Mouse (Mus musculus) embryonic stem cell, embryonic (primary cell): ENCODE data around the gene Ntpcr.

ENCODE experiments used
- CTCF ChIA-PET, 4 experiments: fragments of 300-600 bp in 2 of 4; fragments of 350-600 bp in 2 of 4; sonication (Branson Sonifier 250); formaldehyde crosslinking; loops; one replicate each; lab custom pipeline; 2022; ENCODE audit warnings: inconsistent platforms in 2 of 4; lab: Charles Lee
- POLR2A ChIA-PET, 4 experiments: fragments of 300-600 bp in 2 of 4; fragments of 350-600 bp in 2 of 4; sonication (Branson Sonifier 250); formaldehyde crosslinking; loops; one replicate each; lab custom pipeline; 2022; ENCODE audit warnings: antibody characterized with exemption in 4 of 4, inconsistent platforms in 1 of 4; lab: Charles Lee

Gene Ntpcr

DNA sequence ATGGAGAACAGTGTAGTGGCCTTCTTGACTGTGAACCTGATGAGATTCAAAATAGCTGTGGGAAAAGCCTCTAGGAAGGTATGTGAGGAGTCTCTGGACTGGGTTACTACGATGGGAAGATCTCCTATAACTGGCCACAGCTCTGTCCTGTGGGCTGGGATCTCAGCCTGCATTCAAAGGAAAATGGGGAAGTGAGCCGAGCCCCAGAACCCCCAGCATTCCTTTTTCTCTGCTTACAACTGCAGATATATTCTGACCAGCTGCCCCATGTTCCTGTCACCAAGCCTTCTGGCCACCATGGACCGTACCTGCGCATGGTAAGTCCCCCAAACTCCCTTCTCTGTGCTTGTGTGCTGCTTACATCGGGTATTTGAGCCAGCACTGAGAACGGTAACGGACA lies at the start of gene Ntpcr:
Gene Ntpcr, plus strand, starts transcription at position 218 of the 400 bp plus-strand sequence.
- CTCF ChIA-PET, result no interaction called here
- POLR2A ChIA-PET, result interaction anchor here in 1 of 4 experiments (0.6 kb wide), 1 partner anchor 200 kb away, joined by 3 read pairs; no protein-coding TSS in a partner anchor

DNA sequence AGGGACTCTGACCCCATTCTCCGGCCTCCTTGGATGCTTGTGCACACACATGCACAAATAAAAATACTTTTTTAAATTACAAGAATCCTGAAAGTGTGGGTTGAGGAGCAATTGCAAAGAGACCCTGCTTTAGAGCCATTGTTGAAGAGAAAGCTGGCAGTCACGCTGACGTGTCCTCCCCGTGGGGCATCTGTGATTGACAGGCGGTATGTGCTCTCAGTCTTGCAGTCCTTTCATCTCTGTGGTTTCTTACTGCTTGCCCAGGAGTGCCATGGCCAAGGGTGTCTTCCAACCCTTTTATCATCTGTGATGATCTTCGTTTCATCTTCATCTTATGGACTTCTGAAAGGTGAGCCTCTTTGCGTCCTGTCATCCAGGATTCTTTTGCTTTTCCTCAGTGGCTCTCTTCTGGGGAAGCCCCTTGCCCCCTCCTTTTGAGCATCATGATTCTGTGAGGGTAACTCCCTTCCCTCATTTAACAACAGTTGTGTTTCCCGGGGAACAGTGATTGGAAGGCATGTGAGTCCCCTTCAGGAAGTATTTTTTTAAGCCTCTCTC lies 48.8 kb upstream of the Ntpcr start:
- CTCF ChIA-PET, result no interaction called here
- POLR2A ChIA-PET, result interaction anchor here in 1 of 4 experiments (1.3 to 3.9 kb wide), 2 partner anchors 11 to 12 kb away, joined by 3 to 13 read pairs; partner anchors contain the start of gene Map10

- CTCF ChIA-PET, result interaction anchor here in 1 of 4 experiments (1.3 kb wide), 1 partner anchor 34 kb away, joined by 3 read pairs; no protein-coding TSS in a partner anchor
- POLR2A ChIA-PET, result interaction anchor here in 2 of 4 experiments (0.7 to 1.5 kb wide), 4 partner anchors 14 to 17 kb away, joined by 3 read pairs; no protein-coding TSS in a partner anchor
These were observed 44.5 kb upstream of the Ntpcr start for GRCm38 (mm10) chr8:125685216-125685760.

GRCm38 (mm10) chr8:125686221-125686865 lies 43.4 kb upstream of the Ntpcr start:
- ChIA-PET POLR2A (interaction anchor here in 3 of 4 experiments (0.6 to 1.5 kb wide), 5 partner anchors 13 to 19 kb away, joined by 3 to 4 read pairs (median 3); no protein-coding TSS in a partner anchor), CTCF (interaction anchor here in 3 of 4 experiments (0.5 to 1.3 kb wide), 4 partner anchors 33 to 887 kb away, joined by 3 to 7 read pairs (median 4); no protein-coding TSS in a partner anchor)

DNA sequence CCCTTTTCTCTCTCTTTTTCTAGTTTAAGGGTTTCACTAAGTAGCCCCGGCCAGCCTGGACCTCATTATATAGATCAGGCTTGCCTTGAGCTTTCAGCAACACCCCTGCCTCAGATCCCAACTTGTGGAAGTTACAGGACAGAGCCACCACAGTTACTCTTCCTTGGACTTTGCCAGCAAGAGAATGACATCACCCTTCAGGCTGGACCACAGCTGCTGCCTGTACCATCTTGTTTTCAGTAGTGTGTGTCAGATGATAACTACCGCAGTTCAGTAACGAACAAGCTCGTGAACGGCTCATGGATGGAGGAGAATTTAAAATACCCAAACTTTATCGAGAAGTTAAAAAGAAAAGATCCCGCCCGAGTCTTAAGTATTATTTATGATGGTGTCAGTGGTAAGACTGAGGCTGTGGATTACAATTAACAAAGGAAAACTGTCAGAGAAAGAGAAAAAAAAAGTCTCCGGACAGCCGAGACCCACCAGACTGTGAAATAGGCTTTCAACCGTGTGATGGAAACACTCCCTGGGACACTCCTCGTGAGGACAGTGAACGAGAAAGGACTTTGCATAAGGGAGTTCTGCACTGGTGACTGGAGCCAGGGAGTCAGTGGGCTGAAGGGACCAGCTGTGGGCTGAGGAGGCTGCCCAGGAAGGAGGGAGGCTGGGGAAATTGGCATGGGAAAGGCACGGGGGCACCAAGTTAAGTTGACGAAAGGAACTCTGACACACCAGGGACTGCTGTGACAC lies 39.4 kb upstream of the Ntpcr start:
- ChIA-PET POLR2A (interaction anchor here in 3 of 4 experiments (0.6 to 1.9 kb wide), 6 partner anchors 9 to 85 kb away, joined by 3 to 6 read pairs (median 4); partner anchors contain the start of gene Map10 (in 2 of the 3)), CTCF (interaction anchor here in 2 of 4 experiments (0.8 to 1.9 kb wide), 2 partner anchors 29 to 116 kb away, joined by 3 to 4 read pairs; no protein-coding TSS in a partner anchor)

- ChIA-PET CTCF (no interaction called here), POLR2A (no interaction called here)
These were observed 38.8 kb upstream of the Ntpcr start for GRCm38 (mm10) chr8:125690961-125691360.

DNA sequence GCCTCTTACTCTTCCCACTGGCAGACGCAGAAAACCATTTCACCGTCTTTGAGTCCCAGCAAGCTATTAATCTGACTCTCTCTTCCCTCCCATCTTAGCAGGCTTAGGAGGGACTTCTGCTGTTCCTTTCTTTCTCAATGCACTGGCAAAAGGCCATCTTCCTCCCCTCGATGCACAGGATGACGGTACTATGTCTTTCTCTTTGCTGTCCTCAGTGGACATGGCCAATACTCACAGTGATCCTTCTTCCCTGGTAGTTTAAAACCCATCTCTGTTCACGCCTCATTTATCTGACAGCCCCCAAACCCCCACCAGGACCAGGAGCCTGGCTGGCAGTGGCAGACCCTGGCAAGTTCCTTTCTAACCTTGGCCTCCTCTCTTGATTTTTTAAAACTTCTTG lies 37.3 kb upstream of the Ntpcr start:
- POLR2A ChIA-PET, result interaction anchor here (0.7 to 3.0 kb wide), 13 partner anchors 10 to 123 kb away, joined by 3 to 16 read pairs (median 4); partner anchors contain the start of genes Map10 (in 2 of the 4) and Sipa1l2 (in 1 of the 4)

DNA sequence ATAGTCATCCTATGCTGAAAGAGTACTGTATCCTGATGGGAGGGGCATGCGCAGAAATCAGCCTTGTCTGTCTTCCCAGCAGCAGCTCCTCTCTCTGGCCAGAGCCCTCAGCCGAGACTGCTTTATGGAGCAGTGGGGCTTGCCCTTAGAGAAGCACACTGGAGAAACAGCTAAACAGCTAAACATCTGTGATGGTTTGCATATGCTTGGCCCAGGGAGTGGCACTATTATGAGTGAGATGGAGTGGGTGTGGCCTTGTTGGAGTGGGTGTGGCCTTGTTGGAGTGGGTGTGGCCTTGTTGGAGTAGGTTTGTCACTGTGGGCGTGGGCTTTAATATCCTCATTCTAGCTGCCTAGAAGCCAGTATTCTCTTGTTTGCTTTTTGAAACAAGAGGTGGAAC lies 36.6 kb upstream of the Ntpcr start:
- CTCF ChIA-PET, result interaction anchor here in 3 of 4 experiments (0.6 to 1.5 kb wide), 3 partner anchors 119 to 122 kb away, joined by 3 read pairs; no protein-coding TSS in a partner anchor

More for the DNA sequence above, 37.3 kb upstream of the Ntpcr start:
- CTCF ChIA-PET, result interaction anchor here in 1 of 4 experiments (0.7 kb wide), 1 partner anchor 121 kb away, joined by 3 read pairs; no protein-coding TSS in a partner anchor

GRCm38 (mm10) chr8:125695951-125696350 lies 33.8 kb upstream of the Ntpcr start:
- ChIA-PET CTCF (interaction anchor here in 1 of 4 experiments (0.7 kb wide), 1 partner anchor 217 kb away, joined by 3 read pairs; no protein-coding TSS in a partner anchor), POLR2A (no interaction called here)

More for the DNA sequence above, 36.6 kb upstream of the Ntpcr start:
- POLR2A ChIA-PET, result interaction anchor here (0.6 to 3.0 kb wide), 26 partner anchors 9 to 366 kb away, joined by 3 to 16 read pairs (median 4); partner anchors contain the start of genes Map10 (in 3 of the 4) and Sipa1l2 (in 1 of the 4)

- ChIA-PET POLR2A (interaction anchor here (0.5 to 3.5 kb wide), 34 partner anchors 10 to 858 kb away, joined by 3 to 14 read pairs (median 3); partner anchors contain the start of genes Map10 (in 2 of the 4) and Sipa1l2 (in 2 of the 4)), CTCF (interaction anchor here in 3 of 4 experiments (0.7 to 1.3 kb wide), 4 partner anchors 20 to 571 kb away, joined by 3 to 5 read pairs (median 3); no protein-coding TSS in a partner anchor)
These were observed 30.3 kb upstream of the Ntpcr start for GRCm38 (mm10) chr8:125699391-125700025.

GRCm38 (mm10) chr8:125700407-125700806 lies 29.4 kb upstream of the Ntpcr start:
- POLR2A ChIA-PET, result interaction anchor here in 3 of 4 experiments (0.7 to 3.5 kb wide), 30 partner anchors 11 to 373 kb away, joined by 3 to 14 read pairs (median 4); partner anchors contain the start of genes Map10 (in 3 of the 3) and Sipa1l2 (in 2 of the 3)

DNA sequence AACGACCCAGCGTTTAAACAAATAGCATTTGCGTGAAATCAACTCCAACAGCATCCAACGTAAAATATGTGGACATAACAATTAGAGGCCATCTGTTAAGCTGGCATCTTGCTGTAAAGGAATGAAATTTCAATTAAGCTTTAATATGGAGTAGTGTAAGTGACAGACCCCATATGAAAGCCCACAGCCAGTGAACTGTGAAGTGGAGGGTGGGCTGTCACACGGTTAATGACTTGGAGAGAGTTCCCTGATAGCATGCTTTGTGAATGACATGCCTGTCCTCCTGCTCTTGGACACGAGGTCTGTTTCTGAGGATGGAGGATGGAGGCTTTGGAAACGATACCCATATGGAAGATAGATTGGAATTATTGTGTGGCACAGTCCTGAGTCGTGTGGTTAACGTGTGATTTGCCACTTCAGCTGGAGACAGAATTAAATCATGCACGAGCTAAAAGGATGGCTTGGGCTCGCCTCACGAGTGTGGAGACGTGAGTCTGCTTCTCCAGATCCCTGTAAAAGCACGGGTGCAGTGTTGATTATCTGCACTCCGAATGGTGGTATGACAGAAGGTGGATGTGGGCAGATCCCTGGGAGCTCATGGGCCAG lies 26.8 kb upstream of the Ntpcr start:
- CTCF ChIA-PET, result interaction anchor here in 2 of 4 experiments (0.6 to 1.5 kb wide), 2 partner anchors 17 to 170 kb away, joined by 3 to 5 read pairs; no protein-coding TSS in a partner anchor
- POLR2A ChIA-PET, result interaction anchor here in 2 of 4 experiments (0.6 to 2.5 kb wide), 5 partner anchors 9 to 133 kb away, joined by 3 to 8 read pairs (median 3); partner anchors contain the start of gene Sipa1l2 (in 1 of the 2)

More at GRCm38 (mm10) chr8:125700407-125700806, 29.4 kb upstream of the Ntpcr start:
- CTCF ChIA-PET, result interaction anchor here in 3 of 4 experiments (0.5 to 1.3 kb wide), 4 partner anchors 19 to 572 kb away, joined by 3 read pairs; no protein-coding TSS in a partner anchor

DNA sequence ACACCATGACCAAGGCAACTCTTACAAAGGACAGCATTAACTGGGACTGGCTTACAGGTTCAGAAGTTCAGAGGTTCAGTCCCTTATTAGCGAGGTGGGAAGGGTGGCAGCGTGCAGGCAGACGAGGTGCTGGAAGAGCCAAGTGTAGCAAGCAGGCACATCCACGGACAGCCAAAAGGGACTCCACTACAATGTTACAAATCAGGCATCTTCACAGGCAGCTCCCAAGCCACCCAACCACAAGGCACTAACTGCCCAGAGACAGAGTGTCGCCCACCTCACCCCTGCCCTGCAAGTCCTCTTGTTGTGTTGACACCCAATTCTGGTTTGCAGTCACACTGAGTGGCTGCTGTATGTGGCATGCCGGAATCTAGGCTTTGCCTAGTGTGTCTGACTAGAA lies 25.3 kb upstream of the Ntpcr start:
- ChIA-PET POLR2A (interaction anchor here in 3 of 4 experiments (0.6 to 2.9 kb wide), 13 partner anchors 10 to 1726 kb away, joined by 3 to 16 read pairs (median 4); partner anchors contain the start of gene Map10 (in 1 of the 3)), CTCF (interaction anchor here in 1 of 4 experiments (0.6 kb wide), 1 partner anchor 12 kb away, joined by 3 read pairs; no protein-coding TSS in a partner anchor)

DNA sequence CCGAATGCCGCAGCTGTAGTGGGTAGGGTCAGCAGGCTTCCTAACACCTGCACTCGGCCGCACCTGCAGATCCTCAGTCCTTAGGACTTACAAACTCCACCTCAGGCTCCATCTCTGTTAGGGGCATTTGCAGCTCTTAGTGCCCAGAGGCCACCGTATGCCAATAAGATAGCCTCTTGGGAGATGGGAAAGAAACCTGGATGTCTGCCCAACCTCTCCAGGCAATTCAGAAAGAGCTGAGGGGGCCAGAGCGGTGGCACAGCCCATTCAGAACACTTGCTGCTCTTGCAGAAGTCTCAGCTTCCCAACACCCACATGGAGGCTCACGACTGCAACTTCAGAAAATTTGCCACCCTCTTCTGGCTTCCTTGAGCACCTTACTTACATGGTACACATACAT lies 23.9 kb upstream of the Ntpcr start:
- ChIA-PET CTCF (interaction anchor here in 1 of 4 experiments (1.6 kb wide), 1 partner anchor 13 kb away, joined by 4 read pairs; no protein-coding TSS in a partner anchor), POLR2A (interaction anchor here in 3 of 4 experiments (0.7 to 2.9 kb wide), 7 partner anchors 12 to 36 kb away, joined by 3 to 16 read pairs (median 4); partner anchors contain the start of gene Map10 (in 1 of the 3))

GRCm38 (mm10) chr8:125709171-125709570 lies 20.6 kb upstream of the Ntpcr start:
- CTCF ChIA-PET, result interaction anchor here in 2 of 4 experiments (0.7 to 1.0 kb wide), 2 partner anchors 10 to 450 kb away, joined by 3 read pairs; no protein-coding TSS in a partner anchor

More at GRCm38 (mm10) chr8:125709171-125709570, 20.6 kb upstream of the Ntpcr start:
- POLR2A ChIA-PET, result interaction anchor here in 2 of 4 experiments (0.6 to 1.8 kb wide), 6 partner anchors 10 to 68 kb away, joined by 3 to 5 read pairs (median 4); partner anchors contain the start of gene Map10 (in 1 of the 2)
